Mouse (Mus musculus): ENCODE data around the gene Irf7. TPM values are rescaled to one million over a fixed set of nuclear protein-coding genes. Genes with fewer than 3 reads are reported as not detected.

Gene Irf7
- polyA plus RNA-seq (2015; fragmentation: Nextera tagmentation; extraction: Ambion mirVana) = 11.3 and 12.2 TPM in 2 replicates

DNA sequence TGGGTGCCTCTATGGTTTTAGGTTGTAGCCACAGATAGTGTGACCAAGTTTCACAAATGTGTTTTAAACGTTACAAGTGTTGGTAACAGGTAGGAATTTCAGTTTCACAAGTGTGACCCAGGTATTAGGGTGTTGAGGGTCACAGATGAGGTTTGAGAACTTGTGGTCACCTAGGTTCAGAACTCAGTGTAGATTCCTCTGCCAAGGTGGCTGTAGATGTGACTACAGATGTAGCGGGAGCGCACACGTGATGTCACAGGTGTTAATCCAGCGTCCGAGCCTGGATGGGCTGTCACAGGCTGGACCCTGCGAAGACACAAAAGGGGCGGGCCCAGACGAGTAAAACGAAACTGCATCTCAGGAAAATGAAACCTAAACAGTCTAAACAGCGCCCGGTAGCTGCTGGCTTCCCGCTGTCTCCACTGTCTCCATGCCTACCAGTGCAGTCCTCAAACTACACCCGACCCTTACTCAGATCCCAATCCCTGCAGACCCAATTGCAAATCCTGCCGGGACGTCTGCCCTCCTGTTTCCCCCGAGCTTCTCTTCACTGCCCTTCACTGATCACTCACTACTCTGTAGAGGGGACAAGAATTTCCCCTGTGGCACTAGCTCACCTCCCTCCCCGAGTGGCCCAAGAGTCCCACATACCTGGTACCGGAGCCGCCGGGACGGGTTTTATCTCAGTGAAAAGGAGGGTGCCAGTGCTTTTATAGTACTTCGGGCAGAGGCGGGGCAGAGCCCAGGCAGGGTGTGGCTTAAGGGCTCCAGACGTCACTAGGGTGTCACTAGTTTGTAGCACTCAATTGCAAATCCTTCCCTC is at the start of gene Irf7:
Gene Irf7 (minus strand): TSS at position 743 of the 823 bp plus-strand sequence.
- DNase-seq (ENCODE audit: low spot score) = peak; percentile 84
- H3K9me3 ChIP-seq (ENCODE audit: control insufficient read depth, low read length) = no peaks in the 10 kb centered on the region
- H3K4me1 ChIP-seq (replicated peaks; ENCODE audit: control insufficient read depth, insufficient read depth) = no peaks in the 10 kb centered on the region
- TF ChIP-seq EP300 (optimal IDR thresholded peaks at IDR 0.05) (no peak), CTCF (IDR thresholded peaks at IDR 0.05; ENCODE audit: low read depth) (no peak)
- peak within 1 kb of the TSS; percentile 84 for H3K27ac ChIP-seq (replicated peaks)
- ATAC-seq (ENCODE audit: low FRiP score, low TSS enrichment) = peak; percentile 83
- H3K4me3 ChIP-seq (ENCODE audit: low read depth, low read length) = peak within 1 kb of the TSS; percentile 71
- peak within 1 kb of the TSS; percentile 86 for H3K4me2 ChIP-seq (replicated peaks; ENCODE audit: low read depth)
- no peaks in the 10 kb centered on the region for H3K27me3 ChIP-seq (ENCODE audit: control insufficient read depth, insufficient read depth, low read length)
- peaks cover 27% of the 10 kb centered on the region for H3K36me3 ChIP-seq (ENCODE audit: control insufficient read depth, insufficient read depth, low read length)
- WGBS = 7% methylated on average over 25 of the region's 25 CpGs
- peak within 1 kb of the TSS; percentile 75 for H3K9ac ChIP-seq (ENCODE audit: low read length)

- peak; percentile 62 for DNase-seq (ENCODE audit: low spot score)
- Histone ChIP-seq H3K4me2 (replicated peaks; ENCODE audit: low read depth) (no peak overlapping the region), H3K27me3 (ENCODE audit: control insufficient read depth, insufficient read depth, low read length) (no peaks in the 10 kb centered on the region), H3K4me1 (replicated peaks; ENCODE audit: control insufficient read depth, insufficient read depth) (no peaks in the 10 kb centered on the region), H3K9ac (ENCODE audit: low read length) (no peak overlapping the region), H3K36me3 (ENCODE audit: control insufficient read depth, insufficient read depth, low read length) (peaks cover 36% of the 10 kb centered on the region), H3K9me3 (ENCODE audit: control insufficient read depth, low read length) (no peaks in the 10 kb centered on the region), H3K27ac (replicated peaks) (no peak overlapping the region), H3K4me3 (ENCODE audit: low read depth, low read length) (no peak overlapping the region)
- peak; percentile 73 for TF ChIP-seq CTCF (IDR thresholded peaks at IDR 0.05; ENCODE audit: low read depth)
- no peak for TF ChIP-seq EP300 (optimal IDR thresholded peaks at IDR 0.05)
- peak; percentile 75 for ATAC-seq (ENCODE audit: low FRiP score, low TSS enrichment)
- WGBS = 72% methylated on average over 5 of the region's 5 CpGs
These were observed 49.7 kb upstream of the Irf7 start for GRCm38 (mm10) chr7:141315974-141316373.

DNA sequence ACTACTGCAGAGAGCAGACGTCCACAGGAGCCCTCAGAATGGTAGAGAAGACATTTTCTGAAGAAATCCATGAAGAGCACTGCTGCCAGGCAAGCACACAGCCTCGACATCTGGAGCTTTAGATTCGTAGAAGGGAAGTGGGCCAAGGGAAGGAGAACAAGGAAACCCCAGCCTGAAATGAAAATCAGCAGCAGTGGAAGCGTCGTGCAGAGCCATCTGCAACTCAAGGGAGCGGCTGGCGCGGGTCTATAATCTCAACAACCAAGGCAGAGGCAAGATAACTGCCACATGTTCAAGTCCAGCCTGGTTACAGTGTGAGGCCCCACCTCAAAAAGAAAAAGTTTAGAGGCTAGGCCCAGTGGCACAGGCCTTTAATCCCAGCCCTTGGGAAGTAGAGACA is 48.8 kb upstream of the Irf7 start:
- 78% methylated on average over 8 of the region's 8 CpGs for WGBS
- DNase-seq (ENCODE audit: low spot score) (no peak), ATAC-seq (ENCODE audit: low FRiP score, low TSS enrichment) (no peak)
- Histone ChIP-seq H3K27me3 (ENCODE audit: control insufficient read depth, insufficient read depth, low read length) (no peaks in the 10 kb centered on the region), H3K27ac (replicated peaks) (no peak overlapping the region), H3K9ac (ENCODE audit: low read length) (no peak overlapping the region), H3K4me3 (ENCODE audit: low read depth, low read length) (no peak overlapping the region), H3K36me3 (ENCODE audit: control insufficient read depth, insufficient read depth, low read length) (peaks cover 35% of the 10 kb centered on the region), H3K9me3 (ENCODE audit: control insufficient read depth, low read length) (no peaks in the 10 kb centered on the region), H3K4me1 (replicated peaks; ENCODE audit: control insufficient read depth, insufficient read depth) (no peaks in the 10 kb centered on the region), H3K4me2 (replicated peaks; ENCODE audit: low read depth) (no peak overlapping the region)
- TF ChIP-seq EP300 (optimal IDR thresholded peaks at IDR 0.05) = no peak
- TF ChIP-seq CTCF (IDR thresholded peaks at IDR 0.05; ENCODE audit: low read depth) = no peak

- H3K27me3 ChIP-seq (ENCODE audit: control insufficient read depth, insufficient read depth, low read length) = no peaks in the 10 kb centered on the region
- no peak for ATAC-seq (ENCODE audit: low FRiP score, low TSS enrichment)
- DNase-seq (ENCODE audit: low spot score) = no peak
- H3K27ac ChIP-seq (replicated peaks) = no peak overlapping the region
- peaks cover 39% of the 10 kb centered on the region for H3K36me3 ChIP-seq (ENCODE audit: control insufficient read depth, insufficient read depth, low read length)
- H3K9ac ChIP-seq (ENCODE audit: low read length) = no peak overlapping the region
- no peak overlapping the region for H3K4me2 ChIP-seq (replicated peaks; ENCODE audit: low read depth)
- no peaks in the 10 kb centered on the region for H3K4me1 ChIP-seq (replicated peaks; ENCODE audit: control insufficient read depth, insufficient read depth)
- TF ChIP-seq EP300 (optimal IDR thresholded peaks at IDR 0.05) = no peak
- no peak for TF ChIP-seq CTCF (IDR thresholded peaks at IDR 0.05; ENCODE audit: low read depth)
- no peaks in the 10 kb centered on the region for H3K9me3 ChIP-seq (ENCODE audit: control insufficient read depth, low read length)
- no peak overlapping the region for H3K4me3 ChIP-seq (ENCODE audit: low read depth, low read length)
- 90% methylated on average over 2 of the region's 2 CpGs for WGBS
These were observed 48.1 kb upstream of the Irf7 start for GRCm38 (mm10) chr7:141314416-141314815.

GRCm38 (mm10) chr7:141304537-141304936 is 38.3 kb upstream of the Irf7 start:
- no peaks in the 10 kb centered on the region for H3K4me1 ChIP-seq (replicated peaks; ENCODE audit: control insufficient read depth, insufficient read depth)
- no peaks in the 10 kb centered on the region for H3K27me3 ChIP-seq (ENCODE audit: control insufficient read depth, insufficient read depth, low read length)
- H3K36me3 ChIP-seq (ENCODE audit: control insufficient read depth, insufficient read depth, low read length) = peaks cover 41% of the 10 kb centered on the region
- no peak for ATAC-seq (ENCODE audit: low FRiP score, low TSS enrichment)
- no peak overlapping the region for H3K9ac ChIP-seq (ENCODE audit: low read length)
- no peak overlapping the region for H3K4me3 ChIP-seq (ENCODE audit: low read depth, low read length)
- no peak for TF ChIP-seq EP300 (optimal IDR thresholded peaks at IDR 0.05)
- TF ChIP-seq CTCF (IDR thresholded peaks at IDR 0.05; ENCODE audit: low read depth) = no peak
- no peak for DNase-seq (ENCODE audit: low spot score)
- no peaks in the 10 kb centered on the region for H3K9me3 ChIP-seq (ENCODE audit: control insufficient read depth, low read length)
- WGBS = 80% methylated on average over 4 of the region's 4 CpGs
- no peak overlapping the region for H3K27ac ChIP-seq (replicated peaks)
- H3K4me2 ChIP-seq (replicated peaks; ENCODE audit: low read depth) = no peak overlapping the region

DNA sequence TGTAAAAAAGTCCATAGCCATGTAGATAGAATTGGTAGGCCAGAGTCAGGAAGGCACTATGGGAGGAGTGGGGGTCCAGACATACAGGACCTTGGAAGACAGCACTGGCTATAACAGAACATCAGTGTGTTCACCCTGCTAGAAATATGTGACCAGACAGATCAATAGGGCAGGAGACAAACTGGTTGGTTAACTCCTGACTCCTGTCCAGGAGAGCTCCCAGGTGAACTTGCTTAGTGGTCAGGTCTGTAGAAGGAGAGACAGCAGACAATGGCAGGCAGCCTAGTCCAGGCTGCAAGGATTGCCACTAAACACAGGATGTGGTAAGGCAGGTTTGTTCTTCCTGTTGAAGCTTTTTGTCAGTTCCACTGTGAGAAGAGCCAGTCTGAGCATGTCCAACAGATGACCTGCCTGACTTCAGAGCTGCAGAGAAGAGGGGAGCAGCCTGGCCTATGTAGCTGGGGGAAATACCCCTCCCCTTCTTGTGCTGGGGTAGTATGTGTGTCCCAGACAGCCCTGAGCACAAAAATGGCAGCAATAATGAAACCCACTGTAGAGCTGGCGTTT is 36.5 kb upstream of the Irf7 start:
- no peaks in the 10 kb centered on the region for H3K9me3 ChIP-seq (ENCODE audit: control insufficient read depth, low read length)
- WGBS = 88% methylated on average over 1 of the region's 1 CpGs
- TF ChIP-seq CTCF (IDR thresholded peaks at IDR 0.05; ENCODE audit: low read depth) (no peak), EP300 (optimal IDR thresholded peaks at IDR 0.05) (no peak)
- no peak overlapping the region for H3K4me3 ChIP-seq (ENCODE audit: low read depth, low read length)
- H3K4me1 ChIP-seq (replicated peaks; ENCODE audit: control insufficient read depth, insufficient read depth) = no peaks in the 10 kb centered on the region
- no peak for DNase-seq (ENCODE audit: low spot score)
- H3K36me3 ChIP-seq (ENCODE audit: control insufficient read depth, insufficient read depth, low read length) = peaks cover 38% of the 10 kb centered on the region
- no peaks in the 10 kb centered on the region for H3K27me3 ChIP-seq (ENCODE audit: control insufficient read depth, insufficient read depth, low read length)
- no peak overlapping the region for H3K27ac ChIP-seq (replicated peaks)
- no peak overlapping the region for H3K4me2 ChIP-seq (replicated peaks; ENCODE audit: low read depth)
- no peak overlapping the region for H3K9ac ChIP-seq (ENCODE audit: low read length)
- ATAC-seq (ENCODE audit: low FRiP score, low TSS enrichment) = no peak

Data from stomach, postnatal 0 days (tissue).